22 mouse cellular contexts compared by ENCODE assay signal in genomic region chr5:125253448-125253847, GRCm38 (mm10).
"Had no signal": no experiment of that assay in that cellular context is flagged by ENCODE, and none has a peak within 500 bp of the region (broad histone marks: within the 10 kb centered on the region; RNA-seq: fewer than 3 reads in every experiment).

No protein-coding gene starts in this region.

- H3K27ac ChIP-seq: heart, adult 2 months; heart, embryonic 13.5 days; heart, embryonic 15.5 days; hindbrain, embryonic 13.5 days; hindbrain, embryonic 15.5 days; hindbrain, postnatal 0 days; kidney, embryonic 15.5 days; kidney, postnatal 0 days; limb, embryonic 13.5 days; limb, embryonic 15.5 days; liver, embryonic 12.5 days had no signal

- H3K27me3 ChIP-seq: heart, embryonic 13.5 days; heart, embryonic 15.5 days; hindbrain, embryonic 13.5 days; hindbrain, embryonic 15.5 days; kidney, embryonic 15.5 days; limb, embryonic 13.5 days; limb, embryonic 15.5 days; liver, embryonic 12.5 days had no signal

- H3K4me3 ChIP-seq: heart, adult 2 months; heart, embryonic 13.5 days; heart, embryonic 15.5 days; hindbrain, embryonic 13.5 days; hindbrain, embryonic 15.5 days; kidney, embryonic 15.5 days; limb, embryonic 13.5 days; limb, embryonic 15.5 days; liver, embryonic 12.5 days had no signal

- H3K36me3 ChIP-seq: heart, embryonic 13.5 days; heart, embryonic 15.5 days; hindbrain, embryonic 13.5 days; hindbrain, embryonic 15.5 days; kidney, embryonic 15.5 days; limb, embryonic 13.5 days; limb, embryonic 15.5 days; liver, embryonic 12.5 days had no signal

- ATAC-seq: hindbrain, postnatal 0 days; intestine, embryonic 16.5 days; liver, embryonic 12.5 days had no signal

- DNase-seq: gastrocnemius, postnatal 10 days; gastrocnemius, postnatal 36 days; heart, adult 11 months; heart, postnatal 14 days; kidney, adult 11 months; kidney, adult 9 months; layer of hippocampus, adult 9-11 months; layer of hippocampus, postnatal 36 days; left cerebral cortex, postnatal 4 days had no signal

- H3K4me2 ChIP-seq: heart, embryonic 11.5 days; heart, embryonic 13.5 days; heart, embryonic 15.5 days; hindbrain, embryonic 13.5 days; hindbrain, embryonic 15.5 days; kidney, embryonic 15.5 days; limb, embryonic 13.5 days; limb, embryonic 15.5 days; liver, embryonic 12.5 days had no signal
